Mouse (Mus musculus) brain, embryonic 14.5 days (tissue): Measurements from ENCODE around the gene Gng12. TPM values are rescaled to one million over a fixed set of nuclear protein-coding genes. Genes with fewer than 3 reads are reported as not detected.
"Not testable (repeated sequence)": the region's sequence is repeated elsewhere in the genome, so short reads cannot be mapped to it uniquely, and the experiment has no call there.

Experiments
- DNase-seq: peaks from one replicate; pipeline ENCODE4 v3.0.0-alpha.2; 2011; ENCODE audit warnings: low read depth
- CTCF ChIP-seq: fragments of 200-500 bp; IDR thresholded peaks from 2 replicates; pipeline ENCODE4 v1.5.1; 2012; ENCODE audit warnings: inconsistent platforms, mild to moderate bottlenecking, moderate library complexity, borderline replicate concordance; ENCODE audit not compliant: insufficient read depth, insufficient read length; ENCODE audit errors: extremely low read depth
- POLR2A ChIP-seq: fragments of 200-500 bp; IDR thresholded peaks from 2 replicates; pipeline ENCODE4 v1.6.1; 2012; ENCODE audit warnings: mild to moderate bottlenecking, inconsistent platforms, borderline replicate concordance; ENCODE audit not compliant: poor library complexity, insufficient read depth, insufficient read length, severe bottlenecking; ENCODE audit errors: extremely low read depth
- polyA plus RNA-seq: library from polyadenylated mRNA; depleted of rRNA; stranded (reverse); fragments of >200 nt; gene quantifications from 2 replicates; pipeline ENCODE4 v1.2.3, GENCODE M21; 2012

Gng12 gene
- polyA plus RNA-seq, 1 experiment = 23.2 TPM

DNA sequence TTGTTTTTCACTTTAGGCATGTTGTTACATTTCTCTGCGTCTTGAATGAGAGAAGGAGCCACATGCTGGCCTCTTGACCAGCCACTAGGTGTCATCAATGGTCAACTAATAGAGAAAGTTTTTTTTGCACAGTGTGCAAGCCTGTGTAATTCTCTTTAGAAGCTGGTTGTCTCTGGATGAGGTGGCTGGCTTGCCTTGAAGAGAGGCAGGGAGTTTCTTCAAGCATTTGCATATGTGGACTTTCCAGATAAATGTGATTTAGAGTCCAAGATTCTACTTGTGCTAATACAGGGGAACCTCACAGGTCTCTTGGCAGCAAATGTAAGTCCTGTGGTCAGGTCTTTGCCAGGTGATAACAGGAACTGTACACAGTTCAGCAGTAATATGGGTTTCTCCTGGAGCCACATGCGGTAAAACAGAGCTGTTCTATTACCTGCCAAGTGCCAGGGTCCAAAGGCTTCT is 66.4 kb downstream of the Gng12 start:
- peak; percentile 88 for DNase-seq
- TF ChIP-seq CTCF (peak; percentile 71; the same call in 1 of the 2 replicates), POLR2A (no peak)

DNA sequence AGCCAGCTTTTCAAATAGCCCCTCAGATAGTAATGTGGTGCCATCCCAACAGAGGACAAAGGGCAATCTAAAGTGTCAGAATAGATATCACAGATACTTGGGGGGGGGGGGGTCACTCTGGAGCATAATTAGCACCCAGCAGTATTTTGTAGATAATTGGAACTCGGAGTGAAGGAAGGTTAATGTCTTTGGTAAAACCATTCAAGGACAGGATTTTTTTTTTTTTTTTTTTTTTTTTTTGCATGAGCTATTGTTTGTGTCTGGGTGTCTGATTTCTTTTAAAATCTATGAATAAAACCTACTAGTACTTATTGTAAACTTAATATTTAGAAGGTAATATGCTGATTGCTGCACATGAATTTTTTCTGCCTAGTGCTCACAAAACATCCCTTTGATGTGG is 66.9 kb downstream of the Gng12 start:
- no peak for TF ChIP-seq CTCF
- no peak for TF ChIP-seq POLR2A
- no peak for DNase-seq

DNA sequence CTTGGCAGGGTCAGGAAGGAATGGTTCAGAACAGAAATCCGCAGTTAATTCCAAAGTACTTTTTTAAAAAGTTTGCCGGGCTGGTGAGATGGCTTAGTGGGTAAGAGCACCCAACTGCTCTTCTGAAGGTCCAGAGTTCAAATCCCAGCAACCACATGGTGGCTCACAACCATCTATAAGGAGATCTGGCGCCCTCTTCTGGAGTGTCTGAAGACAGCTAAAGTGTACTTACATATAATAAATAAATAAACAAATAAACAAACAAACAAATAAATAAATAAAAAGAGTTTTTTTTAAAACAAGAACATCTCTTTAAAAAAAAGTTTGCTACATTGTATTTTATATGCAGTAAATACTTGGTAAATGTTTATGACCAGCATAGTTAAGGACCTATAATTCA is 67.5 kb downstream of the Gng12 start:
- DNase-seq = not testable (repeated sequence)

- DNase-seq = peak; percentile 80
- TF ChIP-seq POLR2A = no peak
- TF ChIP-seq CTCF = no peak
Observed at GRCm38 (mm10) chr6:66964222-66964621, 68.0 kb downstream of the Gng12 start.

DNA sequence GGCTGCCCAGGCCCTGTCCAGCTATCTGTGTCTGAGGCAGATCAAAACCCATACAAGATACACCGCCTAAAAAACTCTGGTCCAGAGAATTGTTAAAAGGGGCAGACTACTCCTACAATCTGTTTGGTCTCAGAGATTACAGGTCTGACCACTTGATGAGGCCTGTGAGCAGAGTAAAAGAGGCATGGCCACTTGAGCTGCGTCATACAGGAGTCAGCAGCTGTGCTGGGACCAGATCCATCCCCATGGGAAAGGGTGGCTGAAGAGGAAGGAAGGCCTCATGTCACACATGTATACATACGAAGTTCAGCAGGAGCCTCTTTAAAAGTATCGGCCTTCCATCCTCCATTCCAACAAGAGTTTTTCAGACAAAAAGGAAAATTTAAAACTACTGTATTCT is 69.0 kb downstream of the Gng12 start:
- TF ChIP-seq CTCF (no peak), POLR2A (no peak)
- no peak for DNase-seq

DNA sequence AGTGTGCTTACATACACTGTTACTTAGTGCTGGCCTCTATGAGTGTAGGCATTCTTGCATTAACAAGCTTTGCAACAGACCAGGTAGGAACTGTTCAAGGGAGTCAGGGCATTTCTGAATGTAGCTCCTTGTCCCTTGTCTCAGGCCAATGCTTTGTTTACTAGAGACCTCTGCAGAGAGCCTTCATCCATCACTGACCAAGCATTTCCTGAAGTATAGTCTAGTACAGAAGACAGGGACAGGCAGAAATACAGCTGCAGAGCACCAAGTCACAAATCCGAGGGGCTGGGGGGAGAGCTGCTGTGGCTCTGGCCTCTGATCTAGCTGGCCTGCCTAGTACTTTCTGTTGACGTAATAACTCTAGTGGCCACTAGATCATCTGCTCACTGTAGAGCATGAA is 71.6 kb downstream of the Gng12 start:
- no peak for DNase-seq
- TF ChIP-seq CTCF (no peak), POLR2A (no peak)

DNA sequence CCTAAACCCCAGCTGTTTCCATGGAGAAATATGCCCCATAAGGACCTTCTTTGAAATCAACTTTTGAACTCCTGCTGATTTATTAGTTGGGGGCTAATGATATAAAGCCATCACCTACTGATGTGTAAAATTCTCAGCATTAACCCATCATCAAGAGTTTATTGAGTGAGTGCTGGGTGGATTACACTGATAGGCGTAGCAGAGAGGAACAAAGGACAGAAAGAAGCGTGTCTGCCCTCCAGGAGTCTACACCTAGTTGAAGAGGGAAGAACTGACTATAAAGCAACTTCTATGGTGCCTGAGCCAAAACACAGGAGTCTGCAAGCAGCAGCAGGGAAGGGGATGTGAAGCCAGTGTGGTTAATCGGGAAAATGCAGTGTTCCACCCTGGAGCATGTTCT is 73.2 kb downstream of the Gng12 start:
- DNase-seq = no peak
- no peak for TF ChIP-seq POLR2A

- TF ChIP-seq CTCF = no peak
- TF ChIP-seq POLR2A = no peak
- no peak for DNase-seq
Observed at GRCm38 (mm10) chr6:66972300-66972699, 76.1 kb downstream of the Gng12 start.

DNA sequence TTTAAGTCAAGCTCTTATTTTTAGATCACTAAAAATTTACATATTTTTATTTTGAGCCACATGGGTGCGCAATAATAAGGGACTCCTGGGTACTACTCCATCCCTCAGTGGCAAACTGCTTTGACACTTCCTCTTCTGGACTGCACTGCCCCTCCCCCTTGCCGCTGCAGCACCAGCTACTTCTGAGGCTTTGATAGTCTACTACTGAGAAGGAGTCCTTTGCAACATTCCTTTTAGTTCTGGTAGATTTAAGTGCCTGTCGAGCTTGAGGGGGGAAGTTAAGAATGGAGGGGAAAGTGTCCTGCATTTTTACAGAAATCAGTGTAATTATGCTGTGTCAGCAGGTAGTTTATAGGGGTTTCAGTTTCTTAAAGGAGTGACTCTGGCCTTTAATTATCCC is 77.0 kb downstream of the Gng12 start:
- TF ChIP-seq CTCF (no peak), POLR2A (no peak)
- DNase-seq = peak; percentile 35

GRCm38 (mm10) chr6:66975522-66975921 is 79.3 kb downstream of the Gng12 start:
- DNase-seq = no peak
- TF ChIP-seq CTCF = no peak
- no peak for TF ChIP-seq POLR2A

GRCm38 (mm10) chr6:66979197-66979596 is 83.0 kb downstream of the Gng12 start:
- no peak for TF ChIP-seq CTCF
- no peak for TF ChIP-seq POLR2A
- no peak for DNase-seq

DNA sequence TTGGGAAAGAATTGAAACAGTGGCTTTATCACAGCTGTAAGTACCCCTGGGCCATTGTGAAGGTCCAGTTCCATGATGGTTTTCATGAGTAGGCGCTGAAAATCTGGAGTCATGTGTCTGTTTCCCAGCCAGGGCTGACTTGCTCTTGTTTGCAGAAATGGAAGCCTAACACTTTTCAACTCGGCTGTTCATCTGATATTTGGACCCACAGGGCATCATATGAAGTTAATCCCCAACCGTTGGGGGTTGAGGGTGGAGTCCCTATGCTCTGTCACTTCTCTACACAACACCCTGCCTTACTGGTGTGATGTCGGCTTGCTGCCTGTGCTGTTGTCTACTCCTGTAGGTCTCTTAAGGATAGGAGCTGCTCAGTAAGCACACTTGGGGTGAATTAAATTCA is 83.8 kb downstream of the Gng12 start:
- TF ChIP-seq POLR2A = no peak
- no peak for TF ChIP-seq CTCF
- no peak for DNase-seq

GRCm38 (mm10) chr6:66981366-66981765 is 85.2 kb downstream of the Gng12 start:
- DNase-seq = no peak
- TF ChIP-seq POLR2A (no peak), CTCF (no peak)

DNA sequence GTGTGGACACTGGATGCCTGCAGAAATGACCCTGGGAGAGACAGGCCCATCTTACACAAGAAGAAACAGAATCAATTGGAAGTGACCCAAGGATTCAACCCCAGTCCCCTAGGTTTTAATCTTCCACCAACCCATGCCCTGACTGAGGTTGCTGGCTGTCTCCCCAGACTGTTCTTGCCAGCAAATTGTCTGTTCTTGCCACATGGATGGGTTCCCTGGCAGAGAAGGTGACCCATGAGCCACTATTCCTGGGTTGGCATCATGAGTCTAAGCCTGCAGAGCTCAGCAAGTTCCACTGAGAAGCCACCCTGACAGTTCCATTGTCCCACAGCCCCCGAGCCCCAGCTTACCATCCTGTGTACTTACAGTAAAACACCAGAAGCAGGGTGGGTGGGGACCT is 85.7 kb downstream of the Gng12 start:
- no peak for DNase-seq
- no peak for TF ChIP-seq CTCF
- TF ChIP-seq POLR2A = no peak

DNA sequence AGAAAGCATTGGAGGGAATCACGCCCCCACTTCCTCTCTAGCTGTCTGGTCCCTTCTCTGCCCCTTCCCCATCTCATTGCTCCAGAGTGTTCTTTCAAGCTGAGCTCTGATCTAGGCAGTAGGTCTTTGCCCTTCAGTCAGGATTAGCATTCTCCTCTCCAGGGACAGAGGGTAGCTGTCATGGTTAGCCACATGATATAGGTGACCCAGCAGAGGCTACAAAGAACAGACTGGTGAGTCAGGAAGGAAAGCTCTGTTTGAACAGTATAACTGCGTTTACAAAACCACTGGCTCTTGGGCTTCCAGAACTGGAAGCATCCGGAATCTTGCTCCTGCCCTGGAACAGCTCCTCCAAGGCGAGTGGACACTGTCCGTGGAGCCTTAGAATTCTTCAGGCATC is 87.9 kb downstream of the Gng12 start:
- no peak for TF ChIP-seq POLR2A
- no peak for TF ChIP-seq CTCF
- DNase-seq = no peak

GRCm38 (mm10) chr6:66984672-66985071 is 88.5 kb downstream of the Gng12 start:
- no peak for TF ChIP-seq POLR2A
- TF ChIP-seq CTCF = no peak
- DNase-seq = no peak

DNA sequence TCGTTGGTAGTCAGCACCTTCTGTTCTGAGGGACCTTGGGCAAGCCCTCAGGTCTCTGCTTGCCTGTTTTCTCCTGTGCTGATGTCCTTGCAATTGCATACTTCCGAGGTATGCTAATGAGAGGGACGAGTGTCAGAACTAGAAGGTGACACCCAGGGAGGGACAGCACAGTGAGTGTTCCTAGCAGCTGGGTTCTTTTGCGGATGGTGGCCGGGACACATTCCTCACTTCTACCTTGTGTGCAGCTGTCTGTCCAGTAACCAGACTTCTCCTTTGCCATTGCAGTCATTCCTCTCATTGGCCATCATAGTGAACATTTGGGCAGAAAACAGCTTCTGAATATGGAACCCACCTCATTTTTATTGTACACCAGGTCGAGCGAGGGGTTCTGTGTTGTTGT is 89.3 kb downstream of the Gng12 start:
- TF ChIP-seq POLR2A (no peak), CTCF (no peak)
- no peak for DNase-seq
